Mouse (Mus musculus): ENCODE data around the gene Gm17304.

DNA sequence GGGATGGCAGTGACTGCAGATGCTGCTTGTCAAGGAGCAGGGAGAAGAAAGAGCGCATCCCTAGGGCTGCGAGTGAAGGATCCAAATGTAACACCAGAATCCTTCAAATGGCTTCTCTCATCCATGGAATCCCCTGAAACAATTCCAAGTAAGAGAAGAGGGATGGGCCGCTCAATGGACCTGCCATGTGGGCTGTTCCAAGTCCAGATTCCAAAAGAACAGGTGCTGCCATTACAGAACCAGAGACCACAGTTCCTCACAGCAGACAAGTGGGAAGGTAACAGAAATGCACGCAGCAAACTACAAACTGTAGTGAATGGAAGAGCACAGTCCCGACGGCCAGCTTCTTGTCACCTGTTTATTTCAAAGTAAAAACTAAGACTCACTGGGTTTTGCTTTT is 11.5 kb downstream of the Gm17304 start:
- no peak for TF ChIP-seq CTCF (conservative IDR thresholded peaks at IDR 0.05; ENCODE audit: insufficient read depth, insufficient read length, low read depth, low read length)
- no peak for TF ChIP-seq POLR2A (IDR thresholded peaks at IDR 0.05; ENCODE audit: low read depth, low read length)

Data from kidney, adult 2 months (tissue).